Mouse (Mus musculus) layer of hippocampus, adult 9-11 months (tissue): ENCODE measurements around the gene Olfr63.
"Not testable (repeated sequence)": the region's sequence is repeated elsewhere in the genome, so short reads cannot be mapped to it uniquely, and the experiment has no call there.

Experiments used
- DNase-seq: peaks from one replicate; pipeline ENCODE4 v3.0.0; 2022

The Olfr63 gene

GRCm38 (mm10) chr17:33264376-33264775 lies at the start of gene Olfr63:
Gene Olfr63 (plus strand): TSS chr17:33264676.
- DNase-seq = no peak

DNA sequence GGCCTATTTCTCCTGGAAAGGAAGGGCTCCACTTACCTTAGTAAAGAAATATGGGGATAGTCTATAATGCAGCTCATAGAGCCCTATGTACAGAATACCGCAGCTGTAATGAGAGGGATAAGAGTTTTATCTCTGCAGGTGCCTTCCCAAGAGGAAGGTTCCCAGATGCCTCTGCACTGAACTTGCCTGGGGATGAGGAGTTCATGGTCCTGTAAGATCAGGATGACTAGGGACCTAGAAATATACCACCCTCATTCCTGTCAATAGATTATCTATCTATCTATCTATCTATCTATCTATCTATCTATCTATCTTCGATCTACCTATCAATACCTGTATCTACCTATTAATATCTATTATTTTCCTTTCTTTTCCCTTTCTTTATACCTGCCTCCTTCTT lies 42.9 kb upstream of the Olfr63 start, which contains the start of gene Olfr1564:
Olfr1564 (minus strand) TSS at position 101 of the 400 bp plus-strand sequence.
- DNase-seq = no peak

DNA sequence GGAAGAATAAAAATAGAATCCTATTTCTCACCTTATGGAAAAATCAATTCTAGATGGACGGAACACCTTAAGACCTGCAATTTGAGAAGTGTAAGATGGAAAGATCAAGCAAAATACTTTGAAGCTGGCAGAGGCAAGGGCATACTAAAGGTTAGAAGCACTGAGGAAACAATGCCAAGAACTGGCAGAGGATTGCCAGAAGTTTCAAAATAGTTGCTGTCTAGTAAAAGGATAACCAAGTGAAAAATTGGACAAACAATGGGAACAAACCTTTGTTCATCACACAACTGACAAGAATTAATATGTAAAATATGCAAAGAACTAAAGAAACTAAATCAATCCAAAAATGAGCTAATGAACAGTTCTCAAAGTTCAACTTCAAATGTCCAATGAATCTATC lies 27.8 kb upstream of the Olfr63 start:
- DNase-seq = not testable (repeated sequence)

GRCm38 (mm10) chr17:33254530-33255318 lies 9.8 kb upstream of the Olfr63 start, which contains the start of gene Zfp955a:
Gene Zfp955a (minus strand): TSS chr17:33255145.
- not testable (repeated sequence) for DNase-seq

DNA sequence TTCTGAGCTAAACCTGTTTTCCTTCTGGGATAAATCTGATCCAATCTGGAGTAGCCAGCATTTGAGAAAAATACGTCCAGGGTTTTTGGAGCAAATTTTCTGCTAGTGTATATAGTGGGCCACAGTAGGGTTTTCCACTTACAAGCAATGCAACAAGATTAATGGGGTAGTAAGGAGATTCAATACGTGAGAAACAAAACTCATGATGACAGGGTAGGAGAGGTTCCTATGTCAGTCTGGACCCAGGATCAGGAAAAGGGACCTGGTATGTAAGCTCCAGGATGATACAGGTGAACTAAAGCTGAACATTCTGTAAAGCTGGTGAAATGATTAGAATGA lies 9.2 kb upstream of the Olfr63 start:
- DNase-seq = not testable (repeated sequence)

DNA sequence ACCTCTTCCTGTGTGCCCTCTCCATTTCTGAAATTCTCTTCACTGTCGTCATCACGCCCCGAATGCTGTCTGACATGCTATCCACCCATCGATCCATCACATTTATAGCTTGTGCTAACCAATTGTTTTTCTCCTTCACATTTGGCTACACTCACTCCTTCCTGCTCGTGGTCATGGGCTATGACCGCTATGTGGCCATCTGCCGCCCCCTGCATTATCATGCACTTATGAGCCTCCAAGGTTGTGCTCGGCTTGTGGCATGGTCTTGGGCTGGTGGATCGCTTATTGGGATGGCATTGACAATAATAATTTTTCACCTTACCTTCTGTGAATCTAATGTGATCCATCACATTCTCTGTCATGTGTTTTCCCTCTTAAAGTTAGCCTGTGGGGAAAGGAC lies 4.4 kb downstream of the Olfr63 start:
- no peak for DNase-seq

- DNase-seq = not testable (repeated sequence)
These were observed 24.8 kb downstream of the Olfr63 start, which contains the start of gene Zfp955b for GRCm38 (mm10) chr17:33289039-33289875. Gene Zfp955b (plus strand): TSS chr17:33289544.

DNA sequence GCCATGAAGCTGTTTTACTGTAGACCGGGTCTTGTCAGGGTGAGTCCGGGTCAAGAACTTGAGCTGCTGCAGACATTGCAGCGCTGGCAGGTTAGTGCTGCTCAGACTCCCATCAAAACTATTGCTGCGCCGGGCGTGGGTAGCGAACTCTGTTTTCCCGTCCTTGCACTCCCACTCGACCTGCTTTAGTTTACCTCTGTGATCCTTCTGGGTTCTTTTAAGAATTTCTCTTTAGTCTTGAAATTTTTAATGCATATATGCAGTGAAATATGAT lies 25.3 kb downstream of the Olfr63 start:
- not testable (repeated sequence) for DNase-seq
